Mouse (Mus musculus): ENCODE measurements around the gene Pnkp. TPM values are rescaled to one million over a fixed set of nuclear protein-coding genes. Genes with fewer than 3 reads are reported as not detected.

Gene Pnkp
- polyA plus RNA-seq, 1 experiment from 2014 or later: 29.8 TPM

DNA sequence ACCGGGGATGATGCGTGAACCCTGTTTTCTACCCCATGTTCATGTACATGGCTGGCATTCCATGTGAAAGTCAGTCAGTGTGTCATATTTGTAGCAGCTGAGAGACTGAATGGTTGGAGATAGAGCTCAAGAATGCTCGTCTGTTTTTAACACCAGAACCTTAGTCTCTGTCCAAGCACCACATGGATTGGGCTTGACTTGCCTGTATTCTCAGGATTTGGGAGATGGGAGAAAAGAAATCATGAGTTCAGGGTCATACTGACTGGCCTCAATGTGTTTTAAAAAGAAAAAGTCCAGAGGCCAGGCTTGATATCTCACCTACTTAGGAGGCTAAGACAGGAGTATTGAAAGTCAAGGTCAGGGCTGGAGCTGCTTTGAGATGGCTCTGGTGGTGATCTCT, 39.5 kb upstream of the Pnkp start:
- H3K27me3 ChIP-seq: no peaks in the 10 kb centered on the region
- peak overlapping the region; percentile 86 for H3K4me3 ChIP-seq
- peaks cover 15% of the 10 kb centered on the region; the same call in 1 of the 2 replicates for H3K36me3 ChIP-seq
- peak overlapping the region; percentile 98; the same call in 1 of the 2 replicates for H3K27ac ChIP-seq
- 16% methylated on average over 3 of the region's 3 CpGs for WGBS
- peaks cover 52% of the 10 kb centered on the region for H3K4me1 ChIP-seq
- peak overlapping the region; percentile 92; the same call in 1 of the 2 replicates for H3K9ac ChIP-seq
- H3K4me2 ChIP-seq: peak overlapping the region; percentile 71
- no peak for ATAC-seq (ENCODE audit: insufficient number of reproducible peaks, low FRiP score, low TSS enrichment, low read depth)
- H3K9me3 ChIP-seq: no peaks in the 10 kb centered on the region

DNA sequence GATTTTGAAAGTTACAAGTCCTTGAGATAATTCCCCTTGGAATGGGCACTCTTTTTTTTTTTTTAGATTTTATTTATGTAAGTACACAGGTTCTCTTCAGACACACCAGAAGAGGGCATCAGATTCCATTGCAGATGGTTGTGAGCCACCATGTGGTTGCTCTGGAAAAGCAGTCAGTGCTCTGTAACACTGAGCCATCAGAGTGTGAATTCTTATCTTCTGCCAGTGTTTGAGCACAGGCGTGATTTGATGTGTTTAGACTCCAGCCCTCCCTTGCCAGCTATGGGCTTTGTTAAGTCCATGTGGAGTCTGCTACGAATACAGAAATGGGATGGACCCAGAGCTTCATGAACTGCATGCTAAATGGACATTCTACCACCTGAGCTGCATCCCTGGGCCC, 38.8 kb upstream of the Pnkp start:
- peaks cover 8% of the 10 kb centered on the region; the same call in 1 of the 2 replicates for H3K36me3 ChIP-seq
- peak overlapping the region; percentile 86 for H3K4me3 ChIP-seq
- H3K27me3 ChIP-seq: no peaks in the 10 kb centered on the region
- 0 out of 2 replicates have a peak overlapping the region, but pooled peaks have one; percentile 92 for H3K9ac ChIP-seq
- no peak for ATAC-seq (ENCODE audit: insufficient number of reproducible peaks, low FRiP score, low TSS enrichment, low read depth)
- H3K4me1 ChIP-seq: peaks cover 52% of the 10 kb centered on the region
- 29% methylated on average over 2 of the region's 2 CpGs for WGBS
- peak overlapping the region; percentile 67 for H3K27ac ChIP-seq
- H3K9me3 ChIP-seq: no peaks in the 10 kb centered on the region
- H3K4me2 ChIP-seq: peak overlapping the region; percentile 71

DNA sequence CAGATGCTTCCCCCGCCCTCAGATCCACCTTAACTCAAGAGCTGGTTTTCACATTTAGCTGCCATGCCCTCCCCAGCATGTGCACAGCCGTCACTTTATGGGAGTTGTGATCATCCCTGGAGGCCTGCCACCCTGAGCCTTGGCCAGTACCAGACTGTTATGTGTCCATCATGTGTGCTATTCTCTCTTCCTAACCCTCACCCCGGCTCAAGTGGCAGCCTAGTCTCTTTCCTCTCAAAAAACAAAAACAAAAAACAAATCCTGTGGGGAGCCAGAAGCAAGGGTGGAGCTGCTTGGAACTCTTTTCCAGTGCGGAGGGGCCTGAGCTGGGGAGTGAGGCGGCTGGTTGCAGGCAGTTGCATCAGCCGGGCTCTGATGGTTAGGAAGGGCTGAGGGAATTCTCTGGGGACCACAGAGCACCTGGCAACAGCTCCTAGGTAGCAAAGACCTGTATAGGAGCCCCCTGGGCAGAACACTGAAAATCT, 38.1 kb upstream of the Pnkp start:
- no peak for ATAC-seq (ENCODE audit: insufficient number of reproducible peaks, low FRiP score, low TSS enrichment, low read depth)
- Histone ChIP-seq H3K9me3 (no peaks in the 10 kb centered on the region), H3K36me3 (peaks cover 8% of the 10 kb centered on the region; the same call in 1 of the 2 replicates), H3K27ac (peak overlapping the region; percentile 67), H3K27me3 (no peaks in the 10 kb centered on the region), H3K4me2 (peak overlapping the region; percentile 71), H3K4me1 (peaks cover 53% of the 10 kb centered on the region), H3K4me3 (peak overlapping the region; percentile 86), H3K9ac (0 out of 2 replicates have a peak overlapping the region, but pooled peaks have one; percentile 17)
- 33% methylated on average over 6 of the region's 6 CpGs for WGBS

DNA sequence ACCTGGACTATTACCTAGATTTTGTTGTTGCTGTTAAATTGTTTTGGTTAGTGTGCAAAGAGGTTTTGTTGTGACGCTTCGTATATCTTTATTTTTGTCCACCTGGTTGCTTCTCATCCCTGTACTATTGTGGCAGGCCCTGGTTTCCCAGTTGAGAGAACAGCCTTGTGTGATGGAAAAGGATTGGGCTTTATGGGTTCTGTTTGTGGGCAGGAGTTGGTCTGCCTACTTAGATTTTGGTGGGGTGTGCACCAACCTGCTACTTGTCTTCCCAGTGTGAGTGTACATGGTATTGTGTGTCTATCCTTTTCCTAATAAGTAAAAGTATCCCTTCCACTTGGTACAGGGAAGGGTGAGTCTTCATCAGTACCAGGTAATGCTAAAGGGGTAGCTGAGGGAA, 37.5 kb upstream of the Pnkp start:
- Histone ChIP-seq H3K9ac (0 out of 2 replicates have a peak overlapping the region, but pooled peaks have one; percentile 17), H3K27me3 (no peaks in the 10 kb centered on the region), H3K4me3 (peak overlapping the region; percentile 86), H3K9me3 (no peaks in the 10 kb centered on the region), H3K4me1 (peaks cover 57% of the 10 kb centered on the region), H3K36me3 (peaks cover 3% of the 10 kb centered on the region; the same call in 1 of the 2 replicates), H3K27ac (peak overlapping the region; percentile 67; the same call in 1 of the 2 replicates), H3K4me2 (peak overlapping the region; percentile 71; the same call in 1 of the 2 replicates)
- ATAC-seq (ENCODE audit: insufficient number of reproducible peaks, low FRiP score, low TSS enrichment, low read depth): no peak
- WGBS: 89% methylated on average over 2 of the region's 2 CpGs

DNA sequence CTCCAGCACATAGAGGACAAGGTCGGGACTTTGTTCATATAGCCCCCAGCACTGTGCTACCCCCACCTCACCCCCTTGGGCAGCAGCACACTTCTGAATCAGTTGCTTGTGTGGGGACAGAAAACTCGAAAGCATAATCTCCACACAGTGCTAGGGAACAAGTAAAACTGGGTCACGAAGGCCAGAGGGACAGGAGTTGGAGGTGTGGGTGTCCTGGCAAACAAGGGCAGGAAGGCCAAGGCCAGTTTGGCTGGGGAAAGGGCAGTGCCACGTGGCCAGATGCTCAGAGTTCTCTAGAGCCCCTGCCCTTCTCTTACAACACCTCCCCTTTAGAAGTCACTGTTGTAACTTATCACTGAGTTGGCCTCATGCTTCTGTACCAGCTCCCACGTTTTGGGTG, 37.1 kb upstream of the Pnkp start:
- Histone ChIP-seq H3K9me3 (no peaks in the 10 kb centered on the region), H3K27me3 (no peaks in the 10 kb centered on the region), H3K27ac (peak overlapping the region; percentile 44; the same call in 1 of the 2 replicates), H3K9ac (no peak overlapping the region), H3K4me3 (peak overlapping the region; percentile 86; the same call in 1 of the 2 replicates), H3K36me3 (no peaks in the 10 kb centered on the region; the same call in 1 of the 2 replicates), H3K4me2 (peak overlapping the region; percentile 71; the same call in 1 of the 2 replicates), H3K4me1 (peaks cover 59% of the 10 kb centered on the region)
- WGBS: 61% methylated on average over 5 of the region's 5 CpGs
- no peak for ATAC-seq (ENCODE audit: insufficient number of reproducible peaks, low FRiP score, low TSS enrichment, low read depth)

DNA sequence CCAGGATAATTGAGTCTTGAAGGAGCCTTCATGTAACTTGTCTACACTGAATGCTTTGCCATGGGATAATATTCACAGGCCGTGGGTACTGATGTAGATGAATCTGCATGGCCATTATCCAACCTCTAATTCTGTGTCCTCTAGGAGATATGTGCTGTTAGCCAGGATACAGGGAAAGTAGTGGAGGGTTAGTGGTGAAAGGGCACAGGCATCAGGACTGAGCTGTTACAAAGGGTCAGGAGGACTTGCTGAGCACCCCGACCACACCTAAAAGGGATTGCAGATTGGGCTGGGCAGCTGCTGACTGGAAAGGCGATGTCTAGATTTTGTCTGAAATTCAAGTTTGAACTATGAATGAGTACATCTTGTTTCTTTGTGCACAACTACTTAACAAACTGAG, 36.4 kb upstream of the Pnkp start:
- H3K9ac ChIP-seq: no peak overlapping the region
- H3K4me1 ChIP-seq: peaks cover 52% of the 10 kb centered on the region
- H3K27ac ChIP-seq: no peak overlapping the region
- ATAC-seq (ENCODE audit: insufficient number of reproducible peaks, low FRiP score, low TSS enrichment, low read depth): no peak
- no peaks in the 10 kb centered on the region for H3K27me3 ChIP-seq
- H3K9me3 ChIP-seq: no peaks in the 10 kb centered on the region
- H3K36me3 ChIP-seq: no peaks in the 10 kb centered on the region; the same call in 1 of the 2 replicates
- H3K4me3 ChIP-seq: no peak overlapping the region
- H3K4me2 ChIP-seq: no peak overlapping the region
- 79% methylated on average over 3 of the region's 3 CpGs for WGBS

DNA sequence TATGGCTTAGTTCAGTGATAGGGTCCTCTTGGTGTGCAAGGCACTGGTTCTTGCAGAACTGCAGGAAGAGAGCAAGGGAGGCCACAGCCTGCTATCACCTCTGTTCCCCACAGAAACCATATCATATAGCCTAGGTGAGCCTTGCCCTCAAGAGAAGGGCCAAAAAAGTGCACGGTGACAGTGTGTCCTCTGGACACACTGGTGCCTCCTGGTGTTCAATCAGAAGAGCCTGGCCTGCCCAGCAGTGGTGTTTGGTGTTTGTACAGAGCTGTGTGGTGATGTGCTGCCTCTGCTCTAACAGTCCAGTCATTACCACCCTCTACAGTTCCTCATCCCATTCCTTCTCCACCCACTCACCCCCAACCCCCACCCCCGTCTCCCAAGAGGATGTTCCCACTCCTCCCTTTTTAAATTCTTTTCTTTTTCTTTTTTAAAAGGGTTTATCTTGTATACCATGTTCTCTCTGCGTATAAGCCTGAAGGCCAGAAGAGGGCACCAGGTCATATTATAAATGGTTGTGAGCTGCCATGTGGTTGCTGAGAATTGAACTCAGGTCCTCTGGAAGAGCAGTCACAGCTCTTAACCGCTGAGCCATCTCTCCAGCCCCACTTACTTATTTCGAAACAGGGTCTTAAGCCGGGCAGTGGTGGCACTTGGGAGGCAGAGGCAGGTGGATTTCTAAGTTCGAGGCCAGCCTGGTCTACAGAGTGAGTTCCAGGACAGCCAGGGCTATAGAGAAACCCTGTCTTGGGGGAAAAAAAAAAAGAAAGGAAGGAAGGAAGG, 35.1 kb upstream of the Pnkp start:
- Histone ChIP-seq H3K4me2 (no peak overlapping the region), H3K9ac (no peak overlapping the region), H3K9me3 (no peaks in the 10 kb centered on the region), H3K27me3 (no peaks in the 10 kb centered on the region), H3K36me3 (no peaks in the 10 kb centered on the region; the same call in 1 of the 2 replicates), H3K4me3 (no peak overlapping the region), H3K4me1 (peaks cover 51% of the 10 kb centered on the region), H3K27ac (no peak overlapping the region)
- no peak for ATAC-seq (ENCODE audit: insufficient number of reproducible peaks, low FRiP score, low TSS enrichment, low read depth)
- 82% methylated on average over 7 of the region's 7 CpGs for WGBS

DNA sequence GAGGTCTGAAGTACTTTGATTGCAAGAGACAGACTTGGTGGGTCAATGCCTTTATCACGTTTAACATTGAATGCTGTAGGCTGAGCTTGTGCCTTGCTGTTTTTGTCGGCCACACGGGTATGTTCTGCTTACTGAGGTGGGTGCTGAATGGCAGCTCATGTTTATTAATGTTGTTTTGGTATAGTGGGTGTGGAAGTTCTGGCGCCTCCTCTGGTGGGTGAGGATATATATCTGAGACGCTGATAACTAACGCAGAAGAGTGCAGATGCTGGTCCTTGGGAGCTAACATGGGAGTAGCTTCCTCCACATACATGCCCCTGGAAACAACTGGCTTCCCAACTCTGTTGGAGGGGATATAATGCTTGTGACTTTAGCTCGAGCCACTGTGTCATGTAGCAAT, 33.5 kb upstream of the Pnkp start:
- 44% methylated on average over 7 of the region's 7 CpGs for WGBS
- H3K9me3 ChIP-seq: no peaks in the 10 kb centered on the region
- no peaks in the 10 kb centered on the region for H3K27me3 ChIP-seq
- no peak for ATAC-seq (ENCODE audit: insufficient number of reproducible peaks, low FRiP score, low TSS enrichment, low read depth)
- H3K36me3 ChIP-seq: peaks cover 8% of the 10 kb centered on the region
- H3K27ac ChIP-seq: no peak overlapping the region
- H3K4me1 ChIP-seq: peaks cover 38% of the 10 kb centered on the region
- no peak overlapping the region for H3K4me3 ChIP-seq
- H3K4me2 ChIP-seq: no peak overlapping the region
- no peak overlapping the region for H3K9ac ChIP-seq

DNA sequence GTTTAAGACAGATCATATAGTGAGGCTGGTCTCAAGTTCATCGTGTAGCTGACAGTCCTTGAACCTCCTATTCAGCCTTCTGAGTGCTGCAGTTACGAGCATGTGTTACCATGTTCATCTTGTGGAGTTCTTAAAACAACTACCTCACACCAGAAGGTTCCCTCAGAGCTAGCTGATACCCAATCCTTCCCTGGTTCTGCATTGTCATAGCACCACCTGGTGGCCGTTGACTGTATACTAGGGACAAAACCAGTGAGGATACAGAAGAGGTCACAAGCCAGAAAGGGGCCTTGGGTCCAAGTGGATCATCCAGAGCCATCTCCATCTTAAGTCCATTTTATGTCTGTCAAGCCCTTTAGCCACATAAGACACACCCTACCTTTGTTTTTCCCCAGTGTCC, 32.1 kb upstream of the Pnkp start:
- H3K27me3 ChIP-seq: no peaks in the 10 kb centered on the region
- ATAC-seq (ENCODE audit: insufficient number of reproducible peaks, low FRiP score, low TSS enrichment, low read depth): no peak
- no peaks in the 10 kb centered on the region for H3K9me3 ChIP-seq
- 16% methylated on average over 3 of the region's 3 CpGs for WGBS
- no peak overlapping the region for H3K4me2 ChIP-seq
- H3K36me3 ChIP-seq: peaks cover 23% of the 10 kb centered on the region
- no peak overlapping the region for H3K4me3 ChIP-seq
- no peak overlapping the region for H3K27ac ChIP-seq
- no peak overlapping the region for H3K9ac ChIP-seq
- H3K4me1 ChIP-seq: peaks cover 24% of the 10 kb centered on the region

DNA sequence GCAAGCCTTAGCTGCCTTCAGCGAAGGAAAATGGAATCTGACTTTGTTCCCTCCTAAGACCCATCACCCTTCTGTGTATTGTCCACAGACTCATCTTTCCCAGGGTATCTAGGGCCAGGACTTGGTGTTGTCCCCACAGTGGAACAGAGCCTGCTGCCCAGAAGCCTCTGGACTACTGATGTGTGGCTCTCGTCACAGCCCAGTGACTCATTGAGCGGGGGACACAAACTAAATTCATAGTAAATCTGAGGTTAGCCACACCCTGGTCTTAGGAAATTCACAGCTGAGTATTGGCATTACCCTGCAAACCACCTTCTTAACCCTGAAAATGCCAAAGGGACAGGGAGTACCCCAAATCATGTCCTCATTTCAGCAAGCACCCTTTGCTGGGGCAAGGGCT, 30.2 kb upstream of the Pnkp start:
- H3K27ac ChIP-seq: no peak overlapping the region
- no peak overlapping the region for H3K9ac ChIP-seq
- no peak overlapping the region for H3K4me3 ChIP-seq
- WGBS: 77% methylated on average over 3 of the region's 3 CpGs
- H3K27me3 ChIP-seq: no peaks in the 10 kb centered on the region
- H3K9me3 ChIP-seq: no peaks in the 10 kb centered on the region
- no peak for ATAC-seq (ENCODE audit: insufficient number of reproducible peaks, low FRiP score, low TSS enrichment, low read depth)
- H3K4me2 ChIP-seq: no peak overlapping the region
- H3K36me3 ChIP-seq: peaks cover 40% of the 10 kb centered on the region
- H3K4me1 ChIP-seq: peaks cover 11% of the 10 kb centered on the region; the same call in 1 of the 2 replicates

DNA sequence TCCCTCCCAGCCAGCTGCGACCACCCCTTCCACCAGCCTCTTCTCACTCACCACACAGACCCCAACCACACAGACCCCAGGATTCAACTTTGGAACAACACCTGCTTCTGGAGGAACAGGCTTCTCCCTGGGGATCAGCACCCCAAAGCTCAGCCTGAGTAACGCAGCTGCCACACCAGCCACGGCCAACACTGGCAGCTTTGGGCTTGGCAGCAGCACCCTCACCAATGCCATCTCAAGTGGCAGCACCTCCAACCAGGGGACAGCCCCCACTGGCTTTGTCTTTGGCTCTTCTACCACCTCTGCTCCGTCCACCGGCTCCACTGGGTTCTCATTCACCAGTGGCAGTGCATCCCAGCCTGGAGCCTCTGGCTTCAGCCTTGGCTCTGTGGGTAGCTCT, 28.2 kb upstream of the Pnkp start:
- peaks cover 43% of the 10 kb centered on the region for H3K36me3 ChIP-seq
- H3K9me3 ChIP-seq: no peaks in the 10 kb centered on the region
- ATAC-seq (ENCODE audit: insufficient number of reproducible peaks, low FRiP score, low TSS enrichment, low read depth): no peak
- H3K27me3 ChIP-seq: no peaks in the 10 kb centered on the region
- H3K4me2 ChIP-seq: no peak overlapping the region
- H3K4me3 ChIP-seq: no peak overlapping the region
- no peak overlapping the region for H3K27ac ChIP-seq
- peaks cover 16% of the 10 kb centered on the region for H3K4me1 ChIP-seq
- no peak overlapping the region for H3K9ac ChIP-seq
- WGBS: 85% methylated on average over 5 of the region's 5 CpGs

DNA sequence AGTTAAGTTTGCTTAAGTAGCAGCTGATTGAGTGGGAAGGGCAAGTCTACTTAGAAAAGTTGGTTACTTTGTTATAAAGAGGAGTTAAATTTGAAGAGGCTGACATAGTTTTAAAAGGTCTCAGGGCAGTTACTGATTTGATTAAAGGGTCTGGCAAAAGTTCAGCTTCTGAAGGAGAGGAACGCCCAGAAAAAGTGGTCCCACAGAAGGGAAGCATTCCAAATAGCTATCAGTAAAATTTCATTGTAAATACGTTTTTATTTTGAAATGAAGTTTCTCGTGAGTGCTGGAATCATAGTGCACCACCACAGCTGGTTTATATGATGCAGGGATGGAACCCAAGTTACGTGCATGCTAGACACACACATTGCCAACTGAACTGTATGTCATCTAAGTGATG, 24.2 kb upstream of the Pnkp start:
- Histone ChIP-seq H3K4me2 (no peak overlapping the region), H3K4me1 (peaks cover 13% of the 10 kb centered on the region; the same call in 1 of the 2 replicates), H3K36me3 (peaks cover 40% of the 10 kb centered on the region), H3K27me3 (no peaks in the 10 kb centered on the region), H3K9ac (no peak overlapping the region), H3K27ac (0 out of 2 replicates have a peak overlapping the region, but pooled peaks have one; percentile 27), H3K4me3 (no peak overlapping the region), H3K9me3 (no peaks in the 10 kb centered on the region)
- 0 out of 2 replicates have a peak, but pooled peaks have one; percentile 26 for ATAC-seq (ENCODE audit: insufficient number of reproducible peaks, low FRiP score, low TSS enrichment, low read depth)
- 30% methylated on average over 4 of the region's 4 CpGs for WGBS

Data from limb, embryonic 15.5 days (tissue).